Mouse (Mus musculus) forebrain, embryonic 14.5 days (tissue): ENCODE results near the gene Mdm2. TPM values are rescaled to one million over a fixed set of nuclear protein-coding genes. Genes with fewer than 3 reads are reported as not detected.

ENCODE experiments used
- ATAC-seq: fragments of 200-750 bp; cut with Nextera tagmentation; 2 replicates; pipeline ENCODE4 v1.8.0; 2017; ENCODE audit warnings: mild to moderate bottlenecking, moderate library complexity
- DNase-seq: peaks from one replicate; pipeline ENCODE4 v3.0.0-alpha.2; 2015; ENCODE audit warnings: low spot score
- H3K27ac ChIP-seq: fragments of 300-500 bp; sonication (generic); 2 replicates; pipeline ENCODE4 v1.5.1; 2014; ENCODE audit warnings: low read depth, mild to moderate bottlenecking, control low read depth, low read length, moderate library complexity
- H3K27me3 ChIP-seq: fragments of 300-500 bp; sonication (generic); replicated peaks from 2 replicates; pipeline ENCODE4 v1.6.1; 2014; ENCODE audit warnings: low read length, control low read depth, mixed read lengths; ENCODE audit not compliant: control insufficient read depth, insufficient read depth
- H3K36me3 ChIP-seq: fragments of 300-500 bp; sonication (generic); 2 replicates; pipeline ENCODE4 v1.6.1; 2014; ENCODE audit warnings: low read length, control low read depth; ENCODE audit not compliant: control insufficient read depth, insufficient read depth
- H3K4me1 ChIP-seq: fragments of 300-500 bp; sonication (generic); 2 replicates; pipeline ENCODE4 v1.6.1; 2014; ENCODE audit warnings: antibody characterized with exemption, low read length, control low read depth; ENCODE audit not compliant: control insufficient read depth, insufficient read depth
- H3K4me2 ChIP-seq: fragments of 300-500 bp; sonication (generic); 2 replicates; pipeline ENCODE4 v1.6.1; 2014; ENCODE audit warnings: mild to moderate bottlenecking, control low read depth, low read length
- H3K4me3 ChIP-seq: fragments of 300-500 bp; sonication (generic); 2 replicates; pipeline ENCODE4 v1.5.1; 2014; ENCODE audit warnings: low read depth, low read length, control low read depth
- H3K9ac ChIP-seq: fragments of 300-500 bp; sonication (generic); 2 replicates; pipeline ENCODE4 v1.6.1; 2014; ENCODE audit warnings: mild to moderate bottlenecking, low read length, control low read depth, moderate library complexity
- H3K9me3 ChIP-seq: fragments of 300-500 bp; sonication (generic); replicated peaks from 2 replicates; pipeline ENCODE4 v1.6.1; 2016; ENCODE audit warnings: low read length, control low read depth, mixed read lengths; ENCODE audit not compliant: control insufficient read depth
- WGBS: fragments of 180-500 bp; shearing (Covaris S2); extraction: QIAGEN DNeasy Blood & Tissue Kit; methylation state at CpG from one replicate; pipeline ENCODE4 v1.1.7; 2014; 5-methylcytosine and 5-hydroxymethylcytosine counted together
- polyA plus RNA-seq: library from polyadenylated mRNA; unstranded; fragments of >200 nt; fragmentation: Nextera tagmentation; extraction: Ambion mirVana; gene quantifications from 2 replicates; pipeline ENCODE4 v1.2.1, GENCODE M21; 2014

The Mdm2 gene
- polyA plus RNA-seq, 1 experiment from 2014 or later, result 33.0 TPM

DNA sequence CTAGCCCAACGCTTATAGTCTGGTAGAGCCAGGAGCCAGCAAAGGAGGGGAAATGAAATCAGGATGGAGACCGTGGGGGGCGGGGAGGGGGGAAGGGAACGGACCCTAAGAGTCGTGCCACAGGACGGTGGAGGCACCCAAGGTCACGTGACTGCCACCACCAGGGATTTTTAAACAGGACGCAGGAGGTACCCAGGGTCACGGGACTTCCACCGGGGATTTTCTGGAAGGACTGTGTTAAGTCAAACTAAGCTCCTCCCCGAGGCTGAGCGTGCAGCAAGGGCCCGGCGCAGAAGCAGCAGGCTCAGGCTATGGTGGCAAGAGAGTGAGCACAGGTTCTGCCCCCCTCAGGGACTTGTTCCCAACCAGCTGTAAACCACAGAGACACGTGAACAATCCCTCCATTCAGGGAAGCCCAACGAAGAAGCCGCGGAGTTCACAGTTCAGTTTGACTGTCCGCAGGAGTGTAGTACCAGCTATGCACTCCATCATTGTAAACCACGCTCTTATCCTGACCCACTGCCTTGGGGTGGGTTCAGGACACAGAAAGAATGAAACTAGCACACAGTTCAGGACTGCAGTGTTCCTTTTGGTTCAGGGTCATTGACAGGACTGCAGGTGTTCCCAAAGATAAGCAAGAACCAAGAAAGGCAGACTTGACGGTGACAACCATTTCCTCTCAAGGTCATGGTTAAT lies 70.5 kb downstream of the Mdm2 start:
- Histone ChIP-seq H3K9ac (no peak overlapping the region), H3K9me3 (no peaks in the 10 kb centered on the region), H3K27me3 (no peaks in the 10 kb centered on the region), H3K4me1 (no peaks in the 10 kb centered on the region), H3K36me3 (no peaks in the 10 kb centered on the region), H3K4me2 (no peak overlapping the region), H3K4me3 (no peak overlapping the region), H3K27ac (no peak overlapping the region)
- 65% methylated on average over 21 of the region's 21 CpGs for WGBS
- no peak for ATAC-seq
- no peak for DNase-seq

DNA sequence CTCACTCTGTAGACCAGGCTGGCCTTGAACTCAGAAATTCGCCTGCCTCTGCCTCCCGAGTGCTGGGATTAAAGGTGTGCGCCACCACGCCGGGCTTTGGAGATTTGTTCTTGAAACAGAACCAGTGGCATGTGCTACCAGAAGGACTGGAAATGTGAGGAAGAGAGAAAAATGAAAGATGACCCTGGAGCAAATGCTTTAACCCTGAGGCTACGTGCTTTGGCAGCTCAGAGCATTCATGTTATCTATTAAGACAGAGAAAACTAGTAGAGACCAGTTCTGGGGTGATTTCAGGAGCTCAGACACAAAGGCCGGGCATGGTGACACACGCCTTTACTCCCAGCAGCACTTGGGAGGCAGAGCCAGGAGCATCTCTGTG lies 71.3 kb downstream of the Mdm2 start:
- H3K36me3 ChIP-seq, result no peaks in the 10 kb centered on the region
- H3K9me3 ChIP-seq, result no peaks in the 10 kb centered on the region
- H3K27me3 ChIP-seq, result no peaks in the 10 kb centered on the region
- DNase-seq (no peak), ATAC-seq (no peak)
- H3K4me1 ChIP-seq, result no peaks in the 10 kb centered on the region
- no peak overlapping the region for H3K4me2 ChIP-seq
- H3K9ac ChIP-seq, result no peak overlapping the region
- no peak overlapping the region for H3K27ac ChIP-seq
- no peak overlapping the region for H3K4me3 ChIP-seq
- 91% methylated on average over 8 of the region's 8 CpGs for WGBS

Other genes with a start within 250 kb of the Mdm2 start
- gene Cpm, start 81.3 kb downstream of the Mdm2 start, polyA plus RNA-seq, result 5.1 and 6.1 TPM in 2 replicates
- gene Slc35e3, start 35.6 kb upstream of the Mdm2 start, polyA plus RNA-seq, result 17.7 and 20.1 TPM in 2 replicates
- 61.1 and 68.7 TPM in 2 replicates for gene Nup107, start 81.9 kb upstream of the Mdm2 start, polyA plus RNA-seq
- 138 and 160 TPM in 2 replicates for gene Rap1b, start 135.3 kb upstream of the Mdm2 start, polyA plus RNA-seq